Mouse (Mus musculus): Measurements from ENCODE around the gene Sh3bp5. TPM values are rescaled to one million over a fixed set of nuclear protein-coding genes. Genes with fewer than 3 reads are reported as not detected.

Sh3bp5 gene
- polyA plus RNA-seq, 1 experiment from 2014 or later, result 33.9 TPM

GRCm38 (mm10) chr14:31435018-31435915, 611 bp downstream of the Sh3bp5 start:
- WGBS, result 1% methylated on average over 53 of the region's 53 CpGs
- Histone ChIP-seq H3K27ac (ENCODE audit: low read depth, low read length) (peak overlapping the region; percentile 92), H3K4me1 (ENCODE audit: control insufficient read depth, insufficient read depth, low read length) (peaks cover 8% of the 10 kb centered on the region; the same call in 1 of the 2 replicates), H3K36me3 (ENCODE audit: control insufficient read depth, insufficient read depth, low read length) (0 out of 2 replicates have a peak, but pooled peaks cover 7% of the 10 kb centered on the region), H3K9me3 (replicated peaks; ENCODE audit: control insufficient read depth, low read length) (no peaks in the 10 kb centered on the region), H3K27me3 (replicated peaks; ENCODE audit: control insufficient read depth, insufficient read depth, low read length) (no peaks in the 10 kb centered on the region), H3K9ac (ENCODE audit: low read length) (peak overlapping the region; percentile 96), H3K4me3 (ENCODE audit: low read depth, low read length) (peak overlapping the region; percentile 71), H3K4me2 (ENCODE audit: low read length) (peak overlapping the region; percentile 80)
- DNase-seq (ENCODE audit: low spot score) (peak; percentile 64), ATAC-seq (peak; percentile 71)

DNA sequence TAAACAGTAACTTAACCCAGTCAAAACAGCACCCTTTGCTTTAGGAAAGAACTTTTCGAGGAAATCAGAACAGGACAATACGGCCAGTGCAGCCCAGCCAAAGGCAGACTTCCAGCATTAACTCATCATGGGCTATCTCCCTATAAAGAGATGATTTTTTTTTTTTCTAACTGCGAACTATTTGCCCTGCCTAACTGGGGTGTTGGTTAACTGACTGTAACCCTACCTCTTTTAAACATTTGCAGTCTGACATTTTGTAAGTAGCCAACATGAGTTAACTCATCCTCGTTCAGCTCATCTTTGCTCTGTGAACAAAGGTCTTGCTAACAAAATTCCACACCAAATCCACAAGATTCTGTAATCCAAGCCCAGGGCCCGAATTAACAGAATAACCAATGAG, 1.5 kb downstream of the Sh3bp5 start:
- no peak overlapping the region for H3K27ac ChIP-seq (ENCODE audit: low read depth, low read length)
- ATAC-seq (no peak), DNase-seq (ENCODE audit: low spot score) (peak; percentile 12)
- peak overlapping the region; percentile 46; the same call in 1 of the 2 replicates for H3K9ac ChIP-seq (ENCODE audit: low read length)
- no peaks in the 10 kb centered on the region for H3K9me3 ChIP-seq (replicated peaks; ENCODE audit: control insufficient read depth, low read length)
- H3K4me3 ChIP-seq (ENCODE audit: low read depth, low read length), result peak overlapping the region; percentile 71
- no peaks in the 10 kb centered on the region for H3K27me3 ChIP-seq (replicated peaks; ENCODE audit: control insufficient read depth, insufficient read depth, low read length)
- H3K36me3 ChIP-seq (ENCODE audit: control insufficient read depth, insufficient read depth, low read length), result 0 out of 2 replicates have a peak, but pooled peaks cover 7% of the 10 kb centered on the region
- H3K4me1 ChIP-seq (ENCODE audit: control insufficient read depth, insufficient read depth, low read length), result peaks cover 8% of the 10 kb centered on the region; the same call in 1 of the 2 replicates
- peak overlapping the region; percentile 80 for H3K4me2 ChIP-seq (ENCODE audit: low read length)
- WGBS, result 72% methylated on average over 5 of the region's 5 CpGs

DNA sequence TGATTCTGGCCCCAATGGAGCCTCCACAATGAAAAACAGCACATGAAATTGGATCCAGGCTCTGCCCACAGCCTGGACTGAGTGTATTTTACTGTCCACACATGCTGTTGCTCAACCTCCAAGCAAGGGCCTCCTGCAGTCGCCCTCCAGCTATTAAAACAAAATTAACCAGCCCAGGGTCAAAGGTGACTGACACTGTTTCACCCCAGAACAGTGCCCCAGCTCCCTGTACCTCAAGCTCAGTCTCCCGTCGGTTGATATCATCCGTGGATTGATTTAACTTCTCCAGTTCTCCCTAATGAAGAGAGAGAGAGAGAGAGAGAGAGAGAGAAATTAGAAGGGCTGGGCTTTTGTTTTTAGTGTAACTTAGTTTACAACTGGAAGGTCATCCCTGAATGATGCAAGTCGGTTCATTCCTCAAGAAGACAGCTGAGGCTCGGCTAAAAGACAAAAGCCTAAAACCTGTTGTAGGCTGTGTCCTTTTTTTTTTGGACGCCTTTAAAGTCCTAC, 2.0 kb downstream of the Sh3bp5 start:
- Histone ChIP-seq H3K27ac (ENCODE audit: low read depth, low read length) (no peak overlapping the region), H3K36me3 (ENCODE audit: control insufficient read depth, insufficient read depth, low read length) (0 out of 2 replicates have a peak, but pooled peaks cover 7% of the 10 kb centered on the region), H3K9me3 (replicated peaks; ENCODE audit: control insufficient read depth, low read length) (no peaks in the 10 kb centered on the region), H3K4me3 (ENCODE audit: low read depth, low read length) (peak overlapping the region; percentile 71; the same call in 1 of the 2 replicates), H3K4me2 (ENCODE audit: low read length) (peak overlapping the region; percentile 80), H3K4me1 (ENCODE audit: control insufficient read depth, insufficient read depth, low read length) (peaks cover 8% of the 10 kb centered on the region; the same call in 1 of the 2 replicates), H3K9ac (ENCODE audit: low read length) (peak overlapping the region; percentile 43), H3K27me3 (replicated peaks; ENCODE audit: control insufficient read depth, insufficient read depth, low read length) (no peaks in the 10 kb centered on the region)
- DNase-seq (ENCODE audit: low spot score), result no peak
- no peak for ATAC-seq
- 44% methylated on average over 7 of the region's 7 CpGs for WGBS

GRCm38 (mm10) chr14:31433126-31433525, 2.8 kb downstream of the Sh3bp5 start:
- H3K9me3 ChIP-seq (replicated peaks; ENCODE audit: control insufficient read depth, low read length), result no peaks in the 10 kb centered on the region
- H3K4me1 ChIP-seq (ENCODE audit: control insufficient read depth, insufficient read depth, low read length), result peaks cover 8% of the 10 kb centered on the region; the same call in 1 of the 2 replicates
- H3K27me3 ChIP-seq (replicated peaks; ENCODE audit: control insufficient read depth, insufficient read depth, low read length), result no peaks in the 10 kb centered on the region
- no peak overlapping the region for H3K4me2 ChIP-seq (ENCODE audit: low read length)
- ATAC-seq, result no peak
- peaks cover 10% of the 10 kb centered on the region for H3K36me3 ChIP-seq (ENCODE audit: control insufficient read depth, insufficient read depth, low read length)
- H3K4me3 ChIP-seq (ENCODE audit: low read depth, low read length), result no peak overlapping the region
- no peak overlapping the region for H3K27ac ChIP-seq (ENCODE audit: low read depth, low read length)
- WGBS, result 82% methylated on average over 5 of the region's 5 CpGs
- 0 out of 2 replicates have a peak overlapping the region, but pooled peaks have one; percentile 14 for H3K9ac ChIP-seq (ENCODE audit: low read length)
- no peak for DNase-seq (ENCODE audit: low spot score)

DNA sequence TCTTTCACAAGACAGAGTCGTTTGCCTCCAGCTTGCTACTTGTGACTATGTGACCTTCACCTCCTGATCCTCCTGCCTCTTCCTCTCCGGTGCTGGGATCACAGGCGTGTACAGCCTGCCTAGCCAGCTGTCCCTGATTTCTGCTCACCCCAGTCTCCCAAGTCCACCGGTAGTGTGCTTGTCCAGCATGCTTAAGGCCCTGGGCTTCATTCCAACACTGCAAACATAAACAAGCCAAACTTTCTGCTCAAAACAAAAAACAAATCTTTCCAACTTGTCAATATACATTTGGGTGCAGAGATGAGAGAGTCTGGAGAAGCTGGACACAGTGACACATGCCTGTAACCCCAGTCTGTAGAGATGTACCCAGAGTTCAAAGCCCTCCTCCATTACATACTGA, 3.5 kb downstream of the Sh3bp5 start:
- no peaks in the 10 kb centered on the region for H3K27me3 ChIP-seq (replicated peaks; ENCODE audit: control insufficient read depth, insufficient read depth, low read length)
- ATAC-seq (no peak), DNase-seq (ENCODE audit: low spot score) (no peak)
- no peak overlapping the region for H3K9ac ChIP-seq (ENCODE audit: low read length)
- peaks cover 15% of the 10 kb centered on the region for H3K36me3 ChIP-seq (ENCODE audit: control insufficient read depth, insufficient read depth, low read length)
- H3K4me2 ChIP-seq (ENCODE audit: low read length), result no peak overlapping the region
- H3K4me1 ChIP-seq (ENCODE audit: control insufficient read depth, insufficient read depth, low read length), result peaks cover 8% of the 10 kb centered on the region; the same call in 1 of the 2 replicates
- H3K9me3 ChIP-seq (replicated peaks; ENCODE audit: control insufficient read depth, low read length), result no peaks in the 10 kb centered on the region
- H3K27ac ChIP-seq (ENCODE audit: low read depth, low read length), result no peak overlapping the region
- WGBS, result 59% methylated on average over 4 of the region's 4 CpGs
- no peak overlapping the region for H3K4me3 ChIP-seq (ENCODE audit: low read depth, low read length)

DNA sequence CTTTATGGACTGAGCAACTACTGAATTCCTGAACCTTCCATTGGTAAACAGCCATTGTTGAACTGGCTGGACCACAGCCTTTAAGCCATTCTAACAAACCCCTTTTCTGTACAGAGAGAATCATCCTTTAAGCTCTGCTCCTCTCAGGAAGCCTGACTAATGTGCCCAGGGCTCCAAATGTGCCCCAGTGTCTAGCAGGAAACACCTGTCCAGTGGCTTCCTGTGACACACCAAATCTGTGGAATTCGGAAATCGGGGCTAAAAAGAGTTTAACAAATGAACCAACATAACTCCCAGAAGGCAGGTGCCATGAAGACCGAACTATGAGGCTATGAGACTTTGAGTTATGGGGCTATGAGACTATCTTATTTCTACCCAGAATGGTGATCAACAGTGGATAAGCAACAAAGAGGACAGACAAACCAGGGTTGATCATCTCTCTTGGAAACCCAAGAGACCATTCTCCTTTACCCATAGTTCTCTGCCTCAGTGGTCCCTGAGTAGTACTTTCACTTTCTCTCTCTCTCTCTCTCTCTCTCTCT, 4.0 kb downstream of the Sh3bp5 start:
- H3K9me3 ChIP-seq (replicated peaks; ENCODE audit: control insufficient read depth, low read length), result no peaks in the 10 kb centered on the region
- H3K4me2 ChIP-seq (ENCODE audit: low read length), result no peak overlapping the region
- 81% methylated on average over 3 of the region's 3 CpGs for WGBS
- no peak overlapping the region for H3K4me3 ChIP-seq (ENCODE audit: low read depth, low read length)
- no peak overlapping the region for H3K9ac ChIP-seq (ENCODE audit: low read length)
- peaks cover 8% of the 10 kb centered on the region; the same call in 1 of the 2 replicates for H3K4me1 ChIP-seq (ENCODE audit: control insufficient read depth, insufficient read depth, low read length)
- ATAC-seq (no peak), DNase-seq (ENCODE audit: low spot score) (no peak)
- H3K27ac ChIP-seq (ENCODE audit: low read depth, low read length), result no peak overlapping the region
- peaks cover 15% of the 10 kb centered on the region for H3K36me3 ChIP-seq (ENCODE audit: control insufficient read depth, insufficient read depth, low read length)
- no peaks in the 10 kb centered on the region for H3K27me3 ChIP-seq (replicated peaks; ENCODE audit: control insufficient read depth, insufficient read depth, low read length)

GRCm38 (mm10) chr14:31429004-31429395, 6.9 kb downstream of the Sh3bp5 start:
- H3K4me2 ChIP-seq (ENCODE audit: low read length), result no peak overlapping the region
- H3K9me3 ChIP-seq (replicated peaks; ENCODE audit: control insufficient read depth, low read length), result no peaks in the 10 kb centered on the region
- WGBS, result 51% methylated on average over 5 of the region's 5 CpGs
- no peak overlapping the region for H3K9ac ChIP-seq (ENCODE audit: low read length)
- 0 out of 2 replicates have a peak, but pooled peaks cover 4% of the 10 kb centered on the region for H3K4me1 ChIP-seq (ENCODE audit: control insufficient read depth, insufficient read depth, low read length)
- H3K27ac ChIP-seq (ENCODE audit: low read depth, low read length), result no peak overlapping the region
- DNase-seq (ENCODE audit: low spot score) (no peak), ATAC-seq (no peak)
- H3K27me3 ChIP-seq (replicated peaks; ENCODE audit: control insufficient read depth, insufficient read depth, low read length), result no peaks in the 10 kb centered on the region
- H3K36me3 ChIP-seq (ENCODE audit: control insufficient read depth, insufficient read depth, low read length), result peaks cover 15% of the 10 kb centered on the region
- no peak overlapping the region for H3K4me3 ChIP-seq (ENCODE audit: low read depth, low read length)

GRCm38 (mm10) chr14:31428211-31429003, 7.5 kb downstream of the Sh3bp5 start:
- Histone ChIP-seq H3K27me3 (replicated peaks; ENCODE audit: control insufficient read depth, insufficient read depth, low read length) (no peaks in the 10 kb centered on the region), H3K9me3 (replicated peaks; ENCODE audit: control insufficient read depth, low read length) (no peaks in the 10 kb centered on the region), H3K36me3 (ENCODE audit: control insufficient read depth, insufficient read depth, low read length) (peaks cover 15% of the 10 kb centered on the region), H3K27ac (ENCODE audit: low read depth, low read length) (no peak overlapping the region), H3K4me3 (ENCODE audit: low read depth, low read length) (no peak overlapping the region), H3K4me2 (ENCODE audit: low read length) (no peak overlapping the region), H3K4me1 (ENCODE audit: control insufficient read depth, insufficient read depth, low read length) (peaks cover 3% of the 10 kb centered on the region; the same call in 1 of the 2 replicates), H3K9ac (ENCODE audit: low read length) (no peak overlapping the region)
- 67% methylated on average over 15 of the region's 15 CpGs for WGBS
- DNase-seq (ENCODE audit: low spot score) (peak; percentile 32), ATAC-seq (no peak)
